Mouse (Mus musculus) left cerebral cortex, postnatal 25 days (tissue): ENCODE data around the gene Ssc4d. TPM values are rescaled to one million over a fixed set of nuclear protein-coding genes. Genes with fewer than 3 reads are reported as not detected.

Experiments used
- DNase-seq, 2 experiments: peaks; one replicate each; pipeline ENCODE4 v3.0.0; 2022; ENCODE audit warnings: low spot score in 2 of 2, mixed read lengths in 1 of 2
- intact Hi-C: fragments of 180-260 bp; cut with DNase I; formaldehyde crosslinking; loops from one replicate; pipeline ENCODE4 v1.15.1; 2025
- total RNA-seq, 2 experiments: library from RNA; stranded (reverse); gene quantifications; 2 replicates each; pipeline ENCODE4 v1.2.3; 2021

The Ssc4d gene
- total RNA-seq, 2 experiments from 2014 or later, result 2.0 to 2.3 TPM

GRCm38 (mm10) chr5:135950710-135951412 is 23.5 kb downstream of the Ssc4d start:
- intact Hi-C loops, result no loop called here
- DNase-seq, result peak in 1 of 2 experiments; percentile 62

GRCm38 (mm10) chr5:135946621-135947020 is 27.7 kb downstream of the Ssc4d start:
- no peak for DNase-seq
- intact Hi-C loops, result no loop called here

- intact Hi-C loops, result no loop called here
- DNase-seq, result no peak
Observed at GRCm38 (mm10) chr5:135945916-135946408, 28.4 kb downstream of the Ssc4d start.

- intact Hi-C loops, result no loop called here
- no peak for DNase-seq
Observed at GRCm38 (mm10) chr5:135942710-135943109, 31.6 kb downstream of the Ssc4d start.

- no peak for DNase-seq
- intact Hi-C loops, result no loop called here
Observed at GRCm38 (mm10) chr5:135940587-135940986, 33.7 kb downstream of the Ssc4d start.

GRCm38 (mm10) chr5:135935641-135936190 is 38.6 kb downstream of the Ssc4d start:
- no peak for DNase-seq
- intact Hi-C loops, result loop anchor here (2.0 kb wide), 1 partner anchor 31 kb away; no protein-coding TSS in a partner anchor

GRCm38 (mm10) chr5:135935176-135935523 is 39.2 kb downstream of the Ssc4d start:
- intact Hi-C loops, result loop anchor here (2.0 kb wide), 1 partner anchor 30 kb away; no protein-coding TSS in a partner anchor
- DNase-seq, result no peak

- DNase-seq, result peak; percentile 96 to 98
- intact Hi-C loops, result loop anchor here (1.0 to 2.0 kb wide), 3 partner anchors 23 to 30 kb away; no protein-coding TSS in a partner anchor
Observed at GRCm38 (mm10) chr5:135934481-135935175, 39.7 kb downstream of the Ssc4d start, which contains the start of gene Ywhag. Gene Ywhag (minus strand): TSS chr5:135934616.

- intact Hi-C loops, result loop anchor here (1.0 to 2.0 kb wide), 3 partner anchors 23 to 29 kb away; no protein-coding TSS in a partner anchor
- peak; percentile 74 to 78 for DNase-seq
Observed at GRCm38 (mm10) chr5:135933900-135934441, 40.4 kb downstream of the Ssc4d start.

- intact Hi-C loops, result no loop called here
- DNase-seq, result peak in 1 of 2 experiments; percentile 45
Observed at GRCm38 (mm10) chr5:135933222-135933899, 41.0 kb downstream of the Ssc4d start.

GRCm38 (mm10) chr5:135932359-135932758 is 42.0 kb downstream of the Ssc4d start:
- intact Hi-C loops, result no loop called here
- DNase-seq, result no peak

GRCm38 (mm10) chr5:135931526-135931925 is 42.8 kb downstream of the Ssc4d start:
- intact Hi-C loops, result no loop called here
- DNase-seq, result peak; percentile 47 to 89

- no peak for DNase-seq
- intact Hi-C loops, result no loop called here
Observed at GRCm38 (mm10) chr5:135929685-135930424, 44.5 kb downstream of the Ssc4d start.

- no peak for DNase-seq
- intact Hi-C loops, result loop anchor here (2.0 kb wide), 1 partner anchor 15 kb away; no protein-coding TSS in a partner anchor
Observed at GRCm38 (mm10) chr5:135923901-135924300, 50.4 kb downstream of the Ssc4d start.

- intact Hi-C loops, result no loop called here
- DNase-seq, result no peak
Observed at GRCm38 (mm10) chr5:135919902-135920301, 54.4 kb downstream of the Ssc4d start.

- intact Hi-C loops, result no loop called here
- DNase-seq, result no peak
Observed at GRCm38 (mm10) chr5:135918593-135918992, 55.7 kb downstream of the Ssc4d start.

GRCm38 (mm10) chr5:135918059-135918437 is 56.3 kb downstream of the Ssc4d start:
- intact Hi-C loops, result no loop called here
- DNase-seq, result no peak

GRCm38 (mm10) chr5:135917327-135918058 is 56.8 kb downstream of the Ssc4d start:
- no peak for DNase-seq
- intact Hi-C loops, result no loop called here
